Mouse (Mus musculus): ENCODE data around the gene Tes.

Gene Tes

GRCm38 (mm10) chr6:17079304-17079703, 14.4 kb downstream of the Tes start:
- no peak for DNase-seq (ENCODE audit: low spot score)

DNA sequence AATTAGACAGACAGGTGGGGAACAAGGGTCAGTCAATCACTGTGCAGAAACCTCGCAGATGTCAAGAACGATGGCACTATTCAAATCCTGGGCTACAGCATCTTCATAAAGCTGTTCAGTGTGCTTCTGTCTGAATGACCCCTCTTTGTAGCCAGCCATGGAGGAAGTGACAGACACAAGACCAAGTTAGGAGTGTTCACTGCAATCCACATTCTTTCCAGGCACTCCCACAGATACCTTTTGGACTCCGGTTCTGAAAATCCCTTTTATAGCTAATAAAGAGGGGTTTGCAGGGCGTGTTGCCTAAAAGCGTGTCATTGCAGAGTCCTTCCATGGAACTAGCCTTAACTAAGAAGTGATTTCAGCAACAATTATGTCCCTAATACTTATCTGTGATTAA, 14.9 kb downstream of the Tes start:
- no peak for DNase-seq (ENCODE audit: low spot score)

- no peak for DNase-seq (ENCODE audit: low spot score)
Measured at GRCm38 (mm10) chr6:17082238-17082637, 17.3 kb downstream of the Tes start.

DNA sequence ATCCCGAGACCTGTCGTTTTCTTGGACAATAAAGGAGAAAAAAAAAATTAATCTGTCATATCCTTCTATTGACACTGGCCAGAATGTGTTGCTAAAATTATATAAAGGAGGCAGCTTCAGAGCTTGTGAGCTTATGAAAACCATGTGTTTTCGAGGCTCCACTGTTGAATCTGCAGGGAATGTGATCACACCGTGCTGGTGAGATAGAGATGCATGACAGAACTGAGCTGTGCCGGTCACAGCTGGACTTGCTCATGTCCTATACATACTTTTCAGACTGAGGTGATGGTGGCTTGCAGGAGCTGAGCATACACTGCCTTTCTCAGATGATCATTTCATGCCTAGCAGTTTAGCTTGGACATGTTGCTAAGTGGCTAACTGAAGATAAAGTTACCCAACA, 17.9 kb downstream of the Tes start:
- DNase-seq (ENCODE audit: low spot score): no peak

- DNase-seq (ENCODE audit: low spot score): peak; percentile 52
Measured at GRCm38 (mm10) chr6:17087485-17087884, 22.5 kb downstream of the Tes start.

- no peak for DNase-seq (ENCODE audit: low spot score)
Measured at GRCm38 (mm10) chr6:17097301-17097700, 32.4 kb downstream of the Tes start.

DNA sequence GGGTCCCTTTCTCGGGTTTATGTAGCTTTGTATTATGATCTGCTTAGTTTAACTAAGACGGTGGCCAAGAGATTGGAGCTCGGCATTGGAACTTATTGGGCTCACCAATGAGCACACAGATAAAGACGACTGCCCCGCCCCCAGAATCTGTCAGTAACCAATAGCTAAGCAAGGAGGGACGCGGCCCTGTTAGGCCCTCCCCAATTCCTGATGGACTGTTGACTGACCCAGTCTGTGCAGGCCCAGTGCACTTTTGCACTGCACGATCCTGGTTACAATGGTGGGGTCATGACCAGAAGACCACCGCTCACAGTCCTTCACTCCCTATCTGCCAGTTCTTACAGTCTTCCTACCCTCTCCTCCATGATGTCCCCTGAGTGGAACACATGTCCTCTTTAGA, 33.6 kb downstream of the Tes start:
- DNase-seq (ENCODE audit: low spot score): no peak

GRCm38 (mm10) chr6:17099477-17100130, 34.7 kb downstream of the Tes start:
- DNase-seq (ENCODE audit: low spot score): no peak

DNA sequence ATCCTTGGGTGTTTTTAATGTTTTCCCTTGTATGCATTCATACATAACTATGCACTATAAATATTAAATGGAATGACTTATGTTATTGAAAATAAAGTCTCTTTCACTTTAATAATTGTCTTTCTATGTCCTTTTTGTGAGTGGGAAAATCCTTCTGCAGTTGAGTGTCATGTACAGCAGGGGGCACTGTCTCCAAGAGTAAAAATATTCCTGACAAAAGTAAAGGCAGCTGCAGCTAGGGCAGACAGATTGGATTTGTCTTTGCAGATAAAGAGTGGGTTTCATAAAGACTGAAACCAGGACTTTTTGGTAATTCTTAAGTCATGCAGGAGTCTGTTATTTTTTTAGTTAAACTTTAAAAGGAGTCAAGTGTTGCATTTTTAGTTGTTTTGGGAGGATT, 40.8 kb downstream of the Tes start:
- no peak for DNase-seq (ENCODE audit: low spot score)

DNA sequence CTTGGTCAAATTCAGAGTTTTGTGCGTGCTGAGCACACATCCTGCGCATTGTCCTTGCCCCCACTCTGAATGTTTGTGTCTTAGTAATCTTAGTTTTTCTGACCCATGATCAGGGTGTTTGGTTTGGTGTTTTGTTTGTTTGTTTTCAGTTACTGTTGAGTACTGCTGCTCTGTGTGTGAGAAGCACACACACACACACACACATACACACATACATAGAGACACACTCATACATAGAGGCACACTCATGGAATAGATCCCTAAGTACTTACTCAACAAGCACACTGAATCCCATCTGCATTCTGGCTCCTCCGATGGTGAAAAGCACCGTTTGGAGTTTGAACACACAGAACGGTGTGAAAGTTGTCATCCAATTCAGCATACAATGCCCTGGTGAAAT, 41.5 kb downstream of the Tes start:
- DNase-seq (ENCODE audit: low spot score): no peak

DNA sequence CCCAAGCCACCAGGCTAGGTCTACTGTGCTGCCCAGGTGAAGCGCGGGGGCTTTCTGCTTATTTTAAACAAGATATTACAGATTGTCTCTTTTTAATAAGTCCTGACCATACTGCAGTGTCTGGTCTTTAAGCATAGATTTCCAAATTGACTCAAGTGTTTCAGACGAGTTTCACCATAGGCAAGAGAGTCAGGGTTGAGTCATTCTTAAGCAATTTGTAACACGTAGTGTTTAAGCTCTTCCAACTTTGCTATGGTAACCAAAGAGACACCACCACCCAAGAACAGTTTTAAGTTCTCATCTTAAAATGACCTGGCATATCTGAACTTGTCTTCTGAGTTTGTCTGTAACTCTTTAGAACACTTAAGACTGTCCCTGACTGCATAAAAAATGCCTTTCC, 44.3 kb downstream of the Tes start:
- DNase-seq (ENCODE audit: low spot score): no peak

GRCm38 (mm10) chr6:17110564-17111100, 45.7 kb downstream of the Tes start:
- DNase-seq (ENCODE audit: low spot score): no peak

GRCm38 (mm10) chr6:17112081-17112480, 47.1 kb downstream of the Tes start:
- DNase-seq (ENCODE audit: low spot score): no peak

- DNase-seq (ENCODE audit: low spot score): no peak
Measured at GRCm38 (mm10) chr6:17112990-17113389, 48.0 kb downstream of the Tes start.

GRCm38 (mm10) chr6:17114588-17114987, 49.6 kb downstream of the Tes start:
- no peak for DNase-seq (ENCODE audit: low spot score)

DNA sequence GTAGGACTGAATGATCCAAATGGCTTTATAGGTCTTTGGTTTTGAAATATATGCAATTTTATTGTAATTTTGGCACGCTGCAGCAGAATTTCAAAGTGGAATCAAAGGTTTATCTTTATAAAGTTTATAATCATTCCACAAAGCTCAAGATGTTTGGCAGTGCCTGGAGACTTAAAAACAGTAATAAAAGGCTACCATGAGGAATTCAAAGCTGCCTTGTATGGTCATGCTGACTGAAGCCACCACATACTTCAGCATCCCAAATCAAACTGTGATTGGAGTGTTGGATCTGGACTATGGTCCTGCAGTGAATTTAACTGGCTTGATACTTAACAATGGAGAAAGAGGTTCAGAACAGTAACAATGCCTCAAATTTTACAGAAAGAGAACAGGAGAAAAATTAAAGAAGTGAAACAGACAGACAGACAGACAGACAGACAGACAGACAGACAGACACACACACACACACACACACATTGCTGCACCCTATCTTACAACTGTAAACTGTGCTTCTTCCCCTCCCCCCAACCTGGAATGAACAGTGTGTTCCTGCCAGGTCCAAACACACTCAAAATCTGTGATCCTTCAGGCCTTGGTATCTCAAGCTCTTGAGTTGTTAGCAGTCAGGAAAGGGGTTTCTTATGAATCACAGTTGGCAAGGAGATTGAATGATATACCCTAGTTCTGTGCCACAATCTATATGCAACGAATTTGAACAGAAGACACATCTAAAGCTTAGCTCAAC, 50.3 kb downstream of the Tes start:
- DNase-seq (ENCODE audit: low spot score): no peak

- DNase-seq (ENCODE audit: low spot score): no peak
Measured at GRCm38 (mm10) chr6:17119521-17120232, 54.7 kb downstream of the Tes start.

GRCm38 (mm10) chr6:17140021-17140420, 75.1 kb downstream of the Tes start:
- DNase-seq (ENCODE audit: low spot score): no peak

GRCm38 (mm10) chr6:17142577-17143359, 77.8 kb downstream of the Tes start:
- DNase-seq (ENCODE audit: low spot score): no peak

DNA sequence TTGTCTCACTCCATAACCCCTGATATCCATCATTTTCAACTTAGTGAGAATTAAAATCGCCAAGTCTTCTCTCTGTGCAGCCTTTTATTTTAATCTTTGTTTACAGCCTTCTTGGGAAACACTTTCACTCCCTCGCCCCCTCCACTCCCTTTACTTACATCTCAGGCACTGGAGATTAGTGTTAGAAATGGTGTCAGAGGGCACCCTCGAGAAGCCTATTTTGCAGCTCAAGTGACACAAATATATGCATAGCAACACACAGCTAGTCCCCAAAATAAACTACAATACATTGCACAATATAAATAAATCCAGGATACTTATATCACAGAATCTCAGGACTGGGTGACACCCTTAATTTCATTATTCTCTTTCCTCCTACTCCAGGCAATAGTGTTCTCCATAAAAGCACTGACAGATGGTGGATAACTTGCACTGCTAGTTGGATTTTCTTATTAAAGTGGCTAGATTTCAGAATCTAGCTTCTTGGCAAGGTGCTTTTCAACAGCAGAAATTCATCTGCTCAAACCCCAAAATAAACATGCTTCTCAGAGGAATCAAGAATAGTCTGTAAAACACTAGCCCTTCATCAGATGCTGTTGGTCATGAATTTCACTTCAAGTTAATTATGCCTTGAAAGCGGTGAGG, 86.2 kb downstream of the Tes start:
- no peak for DNase-seq (ENCODE audit: low spot score)

- DNase-seq (ENCODE audit: low spot score): no peak
Measured at GRCm38 (mm10) chr6:17152551-17152950, 87.6 kb downstream of the Tes start.
